1 mouse cellular context compared by ENCODE assay signal in genomic region chr3:88530082-88530864, GRCm38 (mm10).
TF ChIP-seq lines count a peak whose summit lies in the region.

No protein-coding gene starts in this region.

TF ChIP-seq in MEL, 35 proteins besides CTCF, POLR2A, EP300 and RAD21 (continued from another document):
- no peak for TF ChIP-seq ZMIZ1 (IDR thresholded peaks at IDR 0.05; ENCODE audit: low read depth, low read length)
- TF ChIP-seq ELF1 (IDR thresholded peaks at IDR 0.05; ENCODE audit: low read depth, low read length), result no peak
- no peak for TF ChIP-seq UBTF (IDR thresholded peaks at IDR 0.05; ENCODE audit: borderline replicate concordance, insufficient read depth, low read depth, low read length)
- no peak for TF ChIP-seq SMC3 (IDR thresholded peaks at IDR 0.05; ENCODE audit: low read depth, low read length)
- no peak for TF ChIP-seq MYB (IDR thresholded peaks at IDR 0.05; ENCODE audit: low read depth, low read length)
- TF ChIP-seq MEF2A (IDR thresholded peaks at IDR 0.05; ENCODE audit: extremely low read depth, insufficient replicate concordance, low read depth, low read length, poor library complexity, severe bottlenecking), result no peak
- no peak for TF ChIP-seq JUND (IDR thresholded peaks at IDR 0.05; ENCODE audit: low read depth, low read length)
- no peak for TF ChIP-seq TAL1 (IDR thresholded peaks at IDR 0.05; ENCODE audit: low read length)
- TF ChIP-seq MAX (IDR thresholded peaks at IDR 0.05; ENCODE audit: low read length), result no peak
